Mouse (Mus musculus) lung, postnatal 10 days (tissue): ENCODE measurements around the gene Sec13.
"Not testable (repeated sequence)": the region's sequence is repeated elsewhere in the genome, so short reads cannot be mapped to it uniquely, and the experiment has no call there.

ENCODE experiments used
- DNase-seq: peaks from one replicate; pipeline ENCODE4 v3.0.0; 2021

Sec13 gene

DNA sequence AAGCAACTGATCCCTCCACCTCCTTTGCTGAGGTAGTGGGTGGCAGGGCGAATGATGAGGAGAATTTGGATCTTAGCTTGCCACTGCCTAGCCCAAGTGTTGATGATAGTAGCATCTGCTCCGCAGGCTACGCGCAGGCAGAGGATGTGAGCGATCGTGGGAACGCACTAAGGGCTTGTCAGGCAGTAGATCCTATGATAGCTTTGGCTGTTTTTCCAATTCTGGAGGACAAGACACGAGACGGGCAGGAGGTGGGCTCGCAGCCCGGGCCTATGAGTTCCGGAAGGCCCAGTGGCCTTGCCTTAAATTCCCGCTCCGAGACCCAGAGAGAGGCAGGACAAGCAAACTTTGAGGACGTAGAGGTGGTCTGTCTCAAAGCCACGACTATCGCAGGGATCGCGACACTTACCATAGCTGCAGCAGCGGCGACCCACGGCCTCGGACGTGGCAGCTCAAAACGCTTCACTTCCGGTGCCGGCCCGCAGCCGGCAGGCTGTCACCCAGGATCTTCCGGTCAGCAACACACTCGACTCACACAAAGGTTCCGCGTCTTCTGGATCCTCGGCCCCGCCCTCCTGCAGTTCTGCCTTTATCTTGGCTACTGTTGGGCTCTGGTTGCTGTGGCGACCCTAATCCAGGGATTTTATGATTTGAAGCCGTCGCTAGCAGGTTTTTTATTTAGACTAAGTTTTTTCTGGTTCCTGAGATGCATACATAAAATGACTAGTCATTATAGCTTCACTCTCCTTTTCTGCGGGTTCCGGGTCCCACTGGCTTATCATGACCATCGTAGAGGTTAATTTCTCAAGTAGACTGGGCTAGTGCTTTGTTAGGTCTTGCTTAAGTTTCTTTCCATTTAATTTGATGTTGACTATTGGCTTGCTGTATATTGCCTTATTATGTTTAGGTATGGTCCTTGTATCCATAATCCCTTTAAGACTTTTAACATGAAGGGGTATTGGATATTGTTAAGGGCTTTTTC lies at the start of gene Sec13:
TSS of gene Sec13 (minus strand) at position 508 of the 982 bp plus-strand sequence.
- DNase-seq = peak; percentile 93

DNA sequence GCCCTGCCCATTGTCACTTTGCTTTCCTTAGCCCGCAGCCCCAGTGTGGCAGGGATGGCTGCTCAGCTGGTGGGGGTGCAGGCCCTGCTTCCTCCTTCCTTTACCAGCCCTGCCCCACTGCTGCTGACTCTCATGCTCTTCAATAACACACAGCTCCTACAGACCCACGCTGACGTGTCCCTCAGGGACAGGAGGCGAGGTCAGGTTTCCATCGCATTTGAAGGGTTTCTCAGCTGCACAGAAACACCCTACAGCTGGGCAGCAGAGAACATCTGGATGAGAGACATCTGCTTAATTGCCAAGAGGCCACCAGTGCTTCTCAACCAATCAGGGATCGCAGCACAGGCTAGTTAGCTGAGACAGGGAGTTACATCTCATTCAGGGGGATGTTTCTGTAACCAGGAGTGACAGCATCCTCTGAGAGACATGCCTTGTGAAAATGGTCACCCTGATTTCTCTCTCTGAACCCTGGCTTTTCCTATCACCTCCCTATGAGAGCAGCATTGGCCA lies 47.0 kb upstream of the Sec13 start:
- no peak for DNase-seq

DNA sequence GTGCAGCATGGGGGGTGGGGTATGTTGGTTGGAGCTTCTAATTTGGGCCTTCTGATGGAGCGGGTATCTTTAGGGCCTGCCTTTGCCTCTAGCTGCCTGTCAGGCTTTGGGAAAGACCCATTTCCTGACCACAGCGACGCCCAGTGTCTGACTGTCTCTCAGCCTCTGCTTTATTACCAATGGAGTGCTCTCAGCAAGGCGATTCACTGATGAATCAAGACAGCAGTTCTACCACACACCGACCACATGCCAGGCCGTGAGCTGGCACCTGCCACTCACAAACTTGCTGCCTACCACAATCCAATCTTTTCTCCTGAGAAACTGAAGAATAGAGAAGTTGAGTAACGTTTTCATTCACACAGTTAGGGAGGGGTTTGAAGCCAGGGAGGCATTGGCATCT lies 45.1 kb upstream of the Sec13 start:
- DNase-seq = no peak

DNA sequence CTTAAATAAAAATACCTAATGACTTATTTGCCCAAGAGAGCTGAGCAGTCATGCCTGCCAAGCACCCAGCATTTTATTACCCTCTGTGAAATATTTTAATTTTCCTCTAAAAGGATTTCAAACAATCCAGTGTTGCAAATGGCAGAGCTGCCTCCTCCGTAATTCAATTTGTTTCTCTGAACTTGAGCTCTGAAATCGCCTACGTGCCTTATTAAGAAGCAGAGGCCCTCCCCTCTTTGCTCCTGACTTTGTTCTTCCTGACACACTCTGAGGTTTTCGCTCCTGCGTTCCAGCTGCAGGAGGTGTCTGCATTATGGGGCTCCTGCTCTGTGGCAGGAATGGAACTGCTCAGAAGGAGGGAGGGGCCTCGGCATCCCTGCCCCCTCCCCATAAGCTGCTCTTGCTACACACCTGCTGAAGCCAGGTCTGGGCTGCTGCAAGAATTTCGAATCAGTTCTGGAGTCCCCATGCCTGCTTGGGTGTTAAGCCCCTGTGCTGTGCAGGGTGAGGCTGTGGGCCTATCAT lies 37.7 kb upstream of the Sec13 start:
- DNase-seq = no peak

DNA sequence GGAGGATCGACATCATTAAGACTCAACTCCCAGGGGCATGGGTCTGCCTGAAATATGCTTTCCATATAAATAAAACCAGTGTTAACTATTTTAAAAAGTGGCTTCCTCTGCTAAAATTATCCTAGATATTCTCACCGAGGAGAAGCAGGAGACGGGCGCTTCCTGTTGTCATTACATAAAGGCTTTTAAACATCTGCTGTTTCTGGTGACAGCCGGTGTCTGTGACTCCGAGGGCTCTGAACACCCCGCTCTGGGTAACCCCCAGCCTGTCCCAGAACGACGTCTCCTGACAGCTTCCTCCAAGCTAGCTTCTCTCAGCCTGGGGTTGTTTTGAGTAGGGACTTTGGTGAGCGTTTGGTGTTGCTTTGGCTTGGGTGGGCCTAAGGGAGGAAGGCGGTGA lies 28.3 kb upstream of the Sec13 start:
- no peak for DNase-seq

DNA sequence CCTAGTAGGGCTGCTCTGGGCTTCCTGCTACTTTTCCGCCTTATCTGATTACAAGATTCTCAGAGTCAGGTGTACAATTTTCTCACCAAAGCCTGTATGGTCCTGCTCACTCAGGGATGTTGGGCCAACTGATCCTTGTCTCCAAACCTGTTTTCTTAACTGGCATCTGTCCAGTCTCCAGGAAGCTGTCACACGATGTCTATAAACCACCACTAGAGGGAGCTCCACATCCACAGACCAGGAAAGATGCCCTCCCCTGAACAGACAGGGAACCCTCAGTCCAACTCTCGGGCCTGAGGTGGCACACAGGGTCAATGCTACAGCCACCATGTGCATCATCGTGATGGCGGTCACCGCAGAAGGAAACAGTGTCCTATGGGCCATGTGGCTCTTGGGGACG lies 21.1 kb upstream of the Sec13 start:
- DNase-seq = peak; percentile 72

DNA sequence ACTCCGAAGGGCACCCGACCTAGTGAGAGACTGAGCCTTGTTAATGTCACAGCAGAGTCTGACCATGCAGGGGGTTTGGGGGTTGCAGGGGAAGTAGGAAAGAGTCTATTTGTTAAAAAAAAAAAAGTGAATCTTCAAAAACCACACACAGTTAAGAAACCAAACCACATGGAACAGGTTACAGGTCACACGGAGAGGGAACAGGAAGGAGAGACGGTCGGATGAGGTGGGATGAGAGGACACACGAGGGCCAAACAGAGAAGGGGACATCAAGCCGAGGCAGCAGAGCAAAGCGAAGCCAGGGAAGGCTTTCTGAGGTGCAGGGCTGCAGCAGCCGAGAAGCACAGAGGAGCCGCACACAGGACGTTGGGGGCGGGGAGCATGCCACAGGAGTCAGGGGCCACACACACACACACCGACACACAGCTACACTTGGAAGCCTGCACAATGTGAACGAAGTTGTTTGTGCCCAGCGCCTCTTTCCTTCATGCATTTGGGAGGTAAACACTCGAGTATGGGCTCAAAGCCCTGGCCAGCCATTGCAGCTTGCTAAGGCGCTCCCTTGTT lies 8.7 kb upstream of the Sec13 start:
- no peak for DNase-seq

DNA sequence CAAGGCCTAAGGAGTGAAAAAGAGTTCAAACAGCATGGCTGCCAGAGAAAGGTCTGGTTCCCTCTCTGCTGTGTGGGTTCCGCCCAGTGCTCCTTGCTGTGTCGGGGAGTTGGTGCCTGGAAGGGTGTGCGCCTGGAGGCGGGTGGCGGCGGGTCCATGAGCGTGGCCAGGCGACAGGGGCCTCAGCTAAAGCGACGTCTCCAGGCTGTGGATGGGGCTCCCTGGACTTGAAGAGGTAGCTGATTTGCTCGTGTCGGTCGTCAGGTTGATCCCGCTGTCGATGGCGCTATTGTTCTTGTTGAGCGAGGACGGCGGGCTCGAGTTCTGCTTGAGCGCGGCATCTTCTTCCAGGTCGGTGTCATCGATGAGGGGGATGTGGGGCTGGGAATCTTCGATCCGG lies 7.8 kb upstream of the Sec13 start:
- DNase-seq = no peak

DNA sequence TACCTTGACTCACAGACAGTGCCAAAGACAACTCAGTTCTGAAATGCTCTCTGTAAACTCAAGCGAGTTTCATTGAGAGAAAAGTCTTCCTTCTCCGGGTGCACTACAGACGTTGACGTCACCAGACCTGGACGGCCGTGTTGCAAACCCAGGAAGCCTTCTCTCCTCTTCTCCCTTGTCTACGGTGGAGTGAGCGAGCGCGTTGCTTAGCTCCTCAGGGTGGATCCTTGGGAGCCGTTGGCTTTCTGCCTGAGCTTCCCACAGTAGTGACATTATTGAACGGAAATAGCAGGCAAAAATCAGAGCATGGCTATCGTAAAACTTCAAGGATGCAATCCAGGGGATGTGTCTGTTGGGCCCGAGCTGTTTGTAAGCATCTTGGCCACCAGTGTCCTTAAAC lies 6.7 kb upstream of the Sec13 start:
- DNase-seq = no peak

DNA sequence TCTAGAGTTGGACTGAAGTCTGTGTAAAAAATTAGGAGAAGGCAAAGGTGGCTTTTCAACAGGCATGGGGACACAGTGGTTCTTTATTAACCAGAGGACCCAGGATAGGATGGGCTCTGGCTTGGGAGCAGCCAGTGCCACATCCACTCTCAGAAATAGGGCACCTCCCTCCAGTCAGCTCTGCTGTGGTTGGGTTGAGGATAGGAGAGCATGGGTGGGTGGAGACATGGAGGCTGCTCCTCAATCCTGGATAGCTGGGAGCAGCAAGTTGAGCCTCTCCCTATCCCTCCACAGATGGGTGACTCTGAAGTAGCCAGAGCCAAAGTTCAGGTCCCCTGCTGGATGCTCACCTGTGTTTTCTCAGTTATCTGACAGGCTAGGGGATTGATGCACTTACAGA lies 4.6 kb upstream of the Sec13 start:
- no peak for DNase-seq

DNA sequence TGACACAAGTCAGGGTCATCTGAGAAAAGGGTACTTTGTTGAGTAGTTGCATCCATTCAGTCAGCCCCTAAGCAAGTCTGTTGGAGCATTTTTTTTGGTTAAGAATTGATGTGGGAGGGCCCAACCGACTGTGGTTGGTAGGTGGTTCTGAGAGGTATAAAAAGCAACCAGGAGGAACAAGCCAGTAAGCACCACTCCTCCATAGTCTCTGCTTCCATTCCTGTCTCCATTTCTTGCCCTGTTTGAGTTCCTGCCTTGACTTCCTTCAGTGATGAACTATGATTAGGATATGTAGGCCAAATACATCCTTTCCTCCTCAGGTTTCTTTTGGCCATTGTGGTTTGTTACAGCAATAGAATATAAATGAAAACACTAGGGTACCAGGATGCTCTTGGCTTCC lies 2.6 kb upstream of the Sec13 start:
- DNase-seq = no peak

DNA sequence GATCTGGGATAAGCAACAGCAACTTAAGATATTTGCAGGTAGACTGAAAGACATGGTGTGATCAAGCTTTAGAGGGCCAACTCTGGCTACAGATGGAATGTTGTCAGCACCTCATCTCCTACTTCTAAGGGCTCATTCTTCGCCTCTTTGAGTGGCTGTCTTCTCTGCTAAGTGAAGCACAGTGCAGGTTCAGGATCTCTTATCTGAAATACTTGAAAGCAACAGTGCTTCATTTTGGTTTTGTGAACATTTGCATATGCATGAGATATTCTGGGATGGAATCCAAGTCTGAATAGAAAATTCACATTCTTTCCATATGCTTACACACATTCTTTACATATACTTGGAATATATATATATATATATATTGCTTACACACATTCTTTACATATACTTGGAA lies 1.8 kb upstream of the Sec13 start:
- no peak for DNase-seq

DNA sequence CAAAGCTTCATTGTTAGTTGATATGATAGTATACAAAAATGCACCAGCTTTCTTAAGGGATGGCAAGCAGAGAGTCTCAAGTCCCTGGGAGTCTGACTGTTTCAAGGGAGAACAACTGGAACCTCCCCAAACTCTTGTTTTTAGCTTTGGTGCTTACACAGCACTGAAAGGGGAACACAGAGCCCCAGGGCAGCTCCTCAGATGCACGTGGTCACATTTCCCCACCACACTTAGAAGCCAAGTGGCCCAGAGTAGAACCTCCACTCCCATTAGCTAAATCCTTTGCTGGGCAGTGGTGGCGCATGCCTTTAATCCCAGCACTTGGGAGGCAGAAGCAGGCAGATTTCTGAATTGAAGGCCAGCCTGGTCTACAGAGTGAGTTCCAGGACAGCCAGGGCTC lies 882 bp upstream of the Sec13 start:
- no peak for DNase-seq

DNA sequence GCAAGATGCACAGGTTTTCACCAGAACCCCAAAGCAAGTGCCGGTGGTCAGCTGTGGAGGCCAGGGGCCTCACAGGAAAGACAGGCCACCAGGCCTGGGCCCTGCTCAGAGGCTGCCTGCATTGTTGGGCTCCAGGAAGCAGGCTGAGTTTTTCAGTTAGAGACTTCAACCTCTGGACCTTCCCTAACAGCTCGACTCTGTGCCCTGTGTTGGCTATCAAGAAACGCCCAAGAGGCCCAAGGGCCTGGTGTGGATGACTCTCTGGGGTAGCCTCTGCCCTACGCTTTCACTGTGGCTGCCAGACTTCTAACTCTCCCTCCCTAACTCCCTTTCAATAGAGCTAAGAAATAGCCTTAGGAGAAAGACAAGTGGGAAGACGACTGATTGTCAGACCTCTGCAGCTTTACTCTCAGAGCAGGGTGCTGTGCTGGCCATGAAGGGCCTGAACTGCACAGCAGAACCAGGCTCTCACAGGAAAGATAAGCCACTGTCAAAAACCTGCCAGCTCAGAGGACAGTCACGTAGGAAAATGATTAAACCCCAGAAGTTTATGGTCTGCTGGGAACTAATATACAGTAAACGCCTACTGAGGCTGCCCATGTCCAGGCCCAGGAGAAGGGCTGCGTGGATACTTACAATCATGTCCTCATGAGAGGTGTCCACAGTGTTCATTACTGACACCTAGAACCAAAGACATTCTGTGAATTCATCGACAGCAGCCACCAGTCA lies 3.1 kb downstream of the Sec13 start:
- no peak for DNase-seq

DNA sequence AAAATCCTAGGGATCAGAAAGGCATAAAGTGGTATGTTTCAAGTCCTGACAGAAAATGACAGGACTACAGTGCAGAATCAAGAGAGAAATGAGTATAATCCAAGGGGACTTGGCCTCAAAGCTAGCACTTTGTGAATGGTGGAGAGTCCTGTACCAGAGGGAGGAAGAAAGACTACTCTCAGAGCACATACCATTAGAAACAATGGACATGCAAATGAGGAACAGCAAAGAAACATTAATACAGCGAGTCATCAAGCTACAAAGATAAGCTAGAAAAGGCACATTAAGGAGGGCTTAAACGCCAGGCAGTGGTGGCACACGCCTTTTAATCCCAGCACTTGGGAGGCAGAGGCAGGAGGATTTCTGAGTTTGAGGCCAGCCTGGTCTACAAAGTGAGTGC lies 9.2 kb downstream of the Sec13 start:
- no peak for DNase-seq

DNA sequence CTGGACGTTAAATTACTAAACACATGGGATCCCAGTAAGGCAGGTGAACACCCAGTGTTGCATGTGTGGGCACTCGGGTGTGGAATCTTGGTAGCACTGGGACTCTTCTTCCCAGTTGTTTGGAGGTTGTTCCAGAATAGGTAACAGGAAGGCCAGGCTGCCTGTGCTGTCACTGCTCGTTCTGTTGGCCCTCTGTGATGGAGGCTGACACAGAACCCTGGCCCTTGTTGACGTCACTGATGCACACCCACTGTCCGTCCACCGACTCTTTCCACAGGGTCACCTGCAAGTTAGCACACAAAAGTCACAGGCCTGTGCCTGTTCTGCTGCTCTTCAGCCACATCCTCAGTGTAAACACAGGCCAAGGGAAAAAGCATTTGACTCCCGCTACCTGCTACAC lies 12.4 kb downstream of the Sec13 start:
- no peak for DNase-seq

DNA sequence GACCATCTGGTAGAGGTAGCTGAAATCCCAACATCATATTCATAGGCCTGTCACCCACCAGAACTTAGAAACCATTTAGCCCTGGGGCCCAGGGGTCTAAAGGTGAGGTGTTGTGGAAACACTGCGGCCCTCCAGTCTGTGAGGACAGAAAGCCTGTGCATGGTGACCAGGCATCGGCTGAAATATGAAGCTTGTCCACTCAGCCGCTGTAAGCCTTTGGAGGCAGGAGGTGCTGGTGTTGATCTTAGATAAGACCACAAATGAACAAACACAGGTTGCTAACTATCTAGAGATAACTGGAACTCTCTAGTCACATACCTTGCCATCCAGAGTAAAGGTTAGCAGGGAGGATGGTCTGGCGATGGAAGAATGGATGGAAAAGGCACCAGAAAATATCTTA lies 19.5 kb downstream of the Sec13 start:
- no peak for DNase-seq

DNA sequence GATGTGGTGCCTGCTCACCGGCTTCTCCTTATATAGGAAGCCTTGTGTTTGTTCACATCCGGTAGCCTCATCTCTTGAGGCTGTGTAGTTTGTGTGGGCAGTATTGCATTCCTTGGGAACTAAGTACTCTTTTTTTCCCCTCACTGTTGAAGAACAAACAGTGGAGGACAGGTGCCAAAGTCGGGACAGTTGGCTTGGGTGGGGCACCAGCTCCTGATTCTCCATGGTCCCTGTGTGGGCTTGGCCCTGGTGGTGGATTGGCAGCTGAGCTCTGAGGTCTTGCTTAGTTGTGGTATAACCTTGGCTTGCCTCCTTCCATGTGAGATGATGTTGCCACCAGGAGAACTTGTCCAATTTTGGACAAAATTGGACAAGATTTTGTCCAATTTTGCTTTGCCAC lies 20.7 kb downstream of the Sec13 start, which contains the start of gene Ghrl:
TSS of gene Ghrl (minus strand) at position 3 of the 400 bp plus-strand sequence.
- no peak for DNase-seq

DNA sequence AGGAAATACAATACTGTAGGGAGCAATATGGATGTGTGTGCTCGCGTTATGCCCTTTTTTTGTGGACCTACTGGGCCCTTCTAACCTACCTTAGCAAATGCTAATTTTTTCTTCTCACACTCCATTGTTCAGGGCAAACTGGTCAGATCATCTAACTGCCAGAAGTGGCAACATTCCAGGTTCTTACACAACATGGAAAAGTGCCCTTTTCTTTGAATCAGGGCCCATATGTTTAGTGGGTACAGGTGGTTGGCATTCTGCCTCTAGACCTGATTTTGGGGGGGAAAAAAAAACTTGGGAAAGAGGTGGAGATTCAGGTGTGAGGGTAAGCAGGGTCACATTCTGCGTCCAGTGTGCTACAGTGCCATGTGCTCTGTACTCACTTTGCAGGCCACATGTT lies 23.0 kb downstream of the Sec13 start:
- peak; percentile 22 for DNase-seq

DNA sequence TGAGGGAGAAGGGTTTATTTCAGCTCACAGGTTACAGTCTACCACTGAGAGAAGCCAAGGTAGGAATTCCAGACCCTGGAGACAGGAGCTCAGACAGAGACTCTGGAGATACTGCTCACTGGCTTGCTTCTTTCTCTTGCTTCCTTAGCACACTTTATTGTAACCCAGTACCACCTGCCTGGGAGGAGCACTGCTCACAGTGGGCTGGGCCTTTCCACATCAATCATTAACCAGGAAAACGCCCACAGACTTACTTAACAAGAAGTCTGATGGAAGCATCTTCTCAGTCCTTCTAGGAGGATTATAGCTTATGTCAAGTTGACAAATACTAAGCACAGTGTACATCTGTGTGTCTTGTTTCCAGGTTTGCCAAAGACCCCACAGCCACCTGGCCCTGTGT lies 25.7 kb downstream of the Sec13 start:
- DNase-seq = no peak

DNA sequence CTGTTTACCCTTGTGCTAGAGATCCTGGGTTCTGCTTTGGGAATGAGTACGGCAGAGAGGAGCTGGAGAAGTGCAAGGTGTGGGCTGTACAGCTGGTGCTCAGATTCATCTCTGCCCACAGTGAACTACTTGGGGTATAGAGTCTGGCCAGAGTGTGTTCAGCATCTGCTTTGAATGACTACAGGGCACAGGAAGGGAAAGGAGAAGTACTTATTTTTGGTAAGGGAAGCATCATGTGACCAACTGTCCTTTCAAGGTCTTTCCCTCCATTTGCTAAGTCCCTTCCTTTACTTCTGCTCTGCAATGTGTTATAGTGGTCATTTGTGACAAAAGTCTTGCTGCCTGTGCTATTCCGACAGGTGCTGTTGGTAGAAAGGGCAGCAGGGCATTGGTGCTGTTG lies 26.3 kb downstream of the Sec13 start:
- DNase-seq = no peak

DNA sequence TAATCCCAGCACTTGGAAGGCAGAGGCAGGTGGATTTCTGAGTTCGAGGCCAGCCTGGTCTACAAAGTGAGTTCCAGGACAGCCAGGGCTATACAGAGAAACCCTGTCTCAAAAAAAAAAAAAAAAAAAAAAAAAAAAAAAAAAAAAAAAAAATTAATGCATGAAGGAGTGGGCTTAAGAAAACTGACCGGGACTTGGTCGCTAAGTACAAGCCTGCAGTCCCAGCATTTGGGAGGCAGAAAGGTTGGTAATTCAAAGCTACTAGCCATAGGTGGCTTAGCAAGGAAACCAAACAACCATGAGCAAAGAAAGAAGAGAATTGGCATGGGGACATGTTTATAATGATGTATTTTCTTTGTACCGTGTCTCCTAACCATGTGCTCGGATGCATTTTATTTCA lies 27.2 kb downstream of the Sec13 start:
- DNase-seq = not testable (repeated sequence)

DNA sequence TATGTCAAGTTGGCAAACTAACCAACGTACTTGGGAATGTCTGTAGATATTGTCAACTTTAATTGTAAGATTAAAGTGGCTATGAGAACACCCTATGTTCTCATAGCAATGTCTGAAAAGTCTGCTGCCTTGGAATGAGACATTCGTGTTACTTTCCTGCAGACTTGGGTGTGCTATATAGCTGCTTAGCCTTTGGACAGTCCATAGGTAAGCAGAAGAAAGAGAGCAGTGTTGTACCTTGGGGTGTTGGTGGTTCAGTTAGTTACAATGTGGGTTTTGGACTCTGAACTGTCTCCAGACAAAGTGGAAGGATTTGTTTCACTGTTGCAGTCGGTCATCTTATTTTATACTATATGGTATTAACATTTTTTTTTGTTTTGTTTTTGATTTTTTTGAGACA lies 27.8 kb downstream of the Sec13 start:
- DNase-seq = no peak
